Mouse (Mus musculus): ENCODE data around the gene Apex2. TPM values are rescaled to one million over a fixed set of nuclear protein-coding genes. Genes with fewer than 3 reads are reported as not detected.

Apex2 gene
- polyA plus RNA-seq (2015; fragmentation: Nextera tagmentation; extraction: Ambion mirVana) = 9.8 and 10.8 TPM in 2 replicates

DNA sequence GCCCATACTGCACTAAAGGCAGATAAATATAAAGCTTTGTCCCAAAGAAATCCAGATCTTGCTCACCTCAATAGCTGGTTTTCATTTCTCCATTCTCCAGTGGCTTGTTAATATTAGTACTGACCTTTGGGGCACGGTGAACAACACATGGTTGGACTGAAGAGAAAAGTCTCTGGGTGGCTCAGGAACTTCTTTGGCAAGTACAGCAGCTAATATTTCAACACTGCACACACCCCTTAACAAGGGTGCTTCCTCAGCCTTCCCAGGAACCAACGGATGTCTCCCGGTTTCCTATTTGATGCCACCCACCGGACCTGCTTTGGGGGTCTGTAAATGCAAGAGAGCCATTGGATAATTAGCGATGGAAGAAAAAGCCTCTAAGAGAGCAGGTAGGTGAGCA lies at the start of gene Apex2:
Apex2 (minus strand) TSS at position 173 of the 400 bp plus-strand sequence.
- Histone ChIP-seq H3K4me2 (ENCODE audit: low read depth, low read length) (peak within 1 kb of the TSS; percentile 71), H3K36me3 (ENCODE audit: control insufficient read depth, insufficient read depth) (no peaks in the 10 kb centered on the region), H3K27me3 (ENCODE audit: control insufficient read depth, insufficient read depth, low read depth, low read length) (no peaks in the 10 kb centered on the region; the same call in 1 of the 2 replicates), H3K4me1 (ENCODE audit: control insufficient read depth, low read depth, low read length) (peaks cover 12% of the 10 kb centered on the region), H3K4me3 (ENCODE audit: low read depth, low read length) (peak within 1 kb of the TSS; percentile 71), H3K9me3 (replicated peaks; ENCODE audit: control insufficient read depth, low read length) (no peaks in the 10 kb centered on the region), H3K9ac (ENCODE audit: low read depth, low read length) (peak within 1 kb of the TSS; percentile 70), H3K27ac (ENCODE audit: low read length) (peak within 1 kb of the TSS; percentile 90)
- ATAC-seq (ENCODE audit: low read depth) = no peak
- WGBS (ENCODE audit: insufficient replicate concordance) = 67% methylated on average over 5 of the region's 5 CpGs

DNA sequence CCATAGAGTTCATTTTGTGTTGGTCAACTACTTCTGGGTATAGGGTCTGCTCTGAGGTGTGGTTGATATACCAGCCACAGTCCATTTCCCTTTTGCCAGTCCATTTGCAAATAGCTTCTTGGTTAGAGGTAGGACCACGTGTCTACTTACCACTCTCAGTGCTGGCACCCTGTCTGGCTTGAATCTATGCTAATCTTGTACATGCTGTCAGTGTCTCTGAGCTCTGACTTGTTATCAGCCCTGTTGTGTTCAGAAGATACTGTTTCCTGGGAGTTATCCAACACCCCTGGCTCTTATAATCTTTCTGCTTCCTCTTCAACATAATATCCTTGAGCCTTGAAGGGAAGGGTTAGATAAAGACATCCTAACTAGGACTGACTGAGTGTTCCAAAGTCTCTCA lies 46.8 kb upstream of the Apex2 start:
- WGBS (ENCODE audit: insufficient replicate concordance) = 26% methylated on average over 1 of the region's 1 CpGs
- Histone ChIP-seq H3K4me2 (ENCODE audit: low read depth, low read length) (no peak overlapping the region), H3K9ac (ENCODE audit: low read depth, low read length) (no peak overlapping the region), H3K27ac (ENCODE audit: low read length) (no peak overlapping the region), H3K27me3 (ENCODE audit: control insufficient read depth, insufficient read depth, low read depth, low read length) (no peaks in the 10 kb centered on the region), H3K4me3 (ENCODE audit: low read depth, low read length) (no peak overlapping the region), H3K4me1 (ENCODE audit: control insufficient read depth, low read depth, low read length) (no peaks in the 10 kb centered on the region), H3K9me3 (replicated peaks; ENCODE audit: control insufficient read depth, low read length) (no peaks in the 10 kb centered on the region), H3K36me3 (ENCODE audit: control insufficient read depth, insufficient read depth) (no peaks in the 10 kb centered on the region)
- ATAC-seq (ENCODE audit: low read depth) = peak; percentile 53

- no peaks in the 10 kb centered on the region; the same call in 1 of the 2 replicates for H3K27me3 ChIP-seq (ENCODE audit: control insufficient read depth, insufficient read depth, low read depth, low read length)
- no peak for ATAC-seq (ENCODE audit: low read depth)
- H3K4me2 ChIP-seq (ENCODE audit: low read depth, low read length) = no peak overlapping the region
- H3K9me3 ChIP-seq (replicated peaks; ENCODE audit: control insufficient read depth, low read length) = no peaks in the 10 kb centered on the region
- H3K36me3 ChIP-seq (ENCODE audit: control insufficient read depth, insufficient read depth) = no peaks in the 10 kb centered on the region
- peaks cover 13% of the 10 kb centered on the region for H3K4me1 ChIP-seq (ENCODE audit: control insufficient read depth, low read depth, low read length)
- WGBS (ENCODE audit: insufficient replicate concordance) = 61% methylated on average over 2 of the region's 2 CpGs
- H3K9ac ChIP-seq (ENCODE audit: low read depth, low read length) = no peak overlapping the region
- H3K27ac ChIP-seq (ENCODE audit: low read length) = no peak overlapping the region
- no peak overlapping the region for H3K4me3 ChIP-seq (ENCODE audit: low read depth, low read length)
Observed at GRCm38 (mm10) chrX:150598882-150599281, 9.2 kb upstream of the Apex2 start.

DNA sequence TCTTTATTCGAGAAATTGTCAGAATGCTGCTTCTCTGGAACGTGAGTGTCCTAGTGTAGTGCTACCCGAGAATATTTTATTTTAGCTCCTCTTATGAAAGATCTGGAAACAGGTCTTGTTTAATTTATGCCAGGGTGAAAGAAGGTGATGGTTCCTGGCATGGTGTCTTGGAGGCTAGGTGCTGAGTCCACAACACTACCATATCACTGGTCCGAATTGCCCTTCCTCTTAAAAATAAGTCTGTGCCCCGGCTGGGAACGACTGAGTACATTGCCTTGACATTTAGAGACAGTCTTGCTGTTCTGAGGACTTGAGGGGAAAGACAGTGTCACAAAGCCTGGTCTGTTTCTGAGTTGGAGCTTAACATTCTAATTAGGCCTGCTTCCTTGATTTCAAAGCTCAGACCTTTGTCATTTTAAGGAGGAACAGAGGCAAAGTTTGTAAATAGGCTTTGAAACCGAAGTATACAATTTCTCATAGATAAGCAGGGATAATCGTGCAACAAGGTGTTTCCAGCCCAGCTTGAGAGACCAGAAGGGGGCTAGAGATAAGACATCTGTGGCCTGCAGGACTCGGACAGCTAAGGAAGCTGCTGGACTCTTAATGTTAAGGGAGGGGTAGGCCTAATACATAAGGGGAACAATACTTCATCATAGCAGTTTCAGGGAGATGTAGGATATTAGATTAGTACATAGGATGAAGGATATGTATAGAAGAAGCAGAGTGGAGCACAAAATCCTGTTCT lies 5.5 kb upstream of the Apex2 start:
- Histone ChIP-seq H3K27ac (ENCODE audit: low read length) (peak overlapping the region; percentile 66; the same call in 1 of the 2 replicates), H3K4me3 (ENCODE audit: low read depth, low read length) (no peak overlapping the region), H3K9me3 (replicated peaks; ENCODE audit: control insufficient read depth, low read length) (no peaks in the 10 kb centered on the region), H3K4me1 (ENCODE audit: control insufficient read depth, low read depth, low read length) (peaks cover 13% of the 10 kb centered on the region), H3K36me3 (ENCODE audit: control insufficient read depth, insufficient read depth) (no peaks in the 10 kb centered on the region), H3K27me3 (ENCODE audit: control insufficient read depth, insufficient read depth, low read depth, low read length) (no peaks in the 10 kb centered on the region; the same call in 1 of the 2 replicates), H3K9ac (ENCODE audit: low read depth, low read length) (peak overlapping the region; percentile 21; the same call in 1 of the 2 replicates), H3K4me2 (ENCODE audit: low read depth, low read length) (peak overlapping the region; percentile 38)
- 46% methylated on average over 9 of the region's 9 CpGs for whole genome bisulfite sequencing (ENCODE audit: insufficient replicate concordance)
- ATAC-seq (ENCODE audit: low read depth) = peak; percentile 87

DNA sequence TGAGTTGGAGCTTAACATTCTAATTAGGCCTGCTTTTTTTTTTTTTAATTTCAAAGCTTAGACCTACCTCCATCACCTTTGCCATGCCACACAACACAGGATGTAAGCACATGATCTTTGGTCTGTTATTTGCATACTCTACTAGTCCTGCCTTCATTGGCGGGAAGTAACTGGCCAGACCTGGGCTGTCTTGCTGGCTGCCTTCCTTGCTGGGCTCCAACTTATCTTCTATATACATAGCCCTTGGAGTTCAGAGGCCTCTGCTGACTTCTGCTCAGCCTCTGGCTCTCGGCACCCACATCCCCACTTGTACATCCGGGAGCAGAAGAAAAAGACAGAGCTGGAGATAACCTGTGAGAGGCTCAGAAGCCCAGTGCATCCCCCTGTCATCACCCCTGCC lies 4.5 kb upstream of the Apex2 start:
- no peak overlapping the region; the same call in 1 of the 2 replicates for H3K27ac ChIP-seq (ENCODE audit: low read length)
- H3K27me3 ChIP-seq (ENCODE audit: control insufficient read depth, insufficient read depth, low read depth, low read length) = no peaks in the 10 kb centered on the region; the same call in 1 of the 2 replicates
- ATAC-seq (ENCODE audit: low read depth) = 0 out of 2 replicates have a peak, but pooled peaks have one; percentile 22
- WGBS (ENCODE audit: insufficient replicate concordance) = 56% methylated on average over 3 of the region's 3 CpGs
- no peak overlapping the region for H3K4me3 ChIP-seq (ENCODE audit: low read depth, low read length)
- H3K9ac ChIP-seq (ENCODE audit: low read depth, low read length) = no peak overlapping the region; the same call in 1 of the 2 replicates
- H3K4me2 ChIP-seq (ENCODE audit: low read depth, low read length) = no peak overlapping the region
- no peaks in the 10 kb centered on the region for H3K36me3 ChIP-seq (ENCODE audit: control insufficient read depth, insufficient read depth)
- H3K4me1 ChIP-seq (ENCODE audit: control insufficient read depth, low read depth, low read length) = peaks cover 13% of the 10 kb centered on the region
- no peaks in the 10 kb centered on the region for H3K9me3 ChIP-seq (replicated peaks; ENCODE audit: control insufficient read depth, low read length)

GRCm38 (mm10) chrX:150593266-150594035 lies 3.8 kb upstream of the Apex2 start:
- no peaks in the 10 kb centered on the region; the same call in 1 of the 2 replicates for H3K27me3 ChIP-seq (ENCODE audit: control insufficient read depth, insufficient read depth, low read depth, low read length)
- H3K9ac ChIP-seq (ENCODE audit: low read depth, low read length) = no peak overlapping the region
- H3K4me3 ChIP-seq (ENCODE audit: low read depth, low read length) = no peak overlapping the region
- no peak overlapping the region for H3K4me2 ChIP-seq (ENCODE audit: low read depth, low read length)
- 74% methylated on average over 12 of the region's 12 CpGs for WGBS (ENCODE audit: insufficient replicate concordance)
- ATAC-seq (ENCODE audit: low read depth) = no peak
- peaks cover 20% of the 10 kb centered on the region for H3K4me1 ChIP-seq (ENCODE audit: control insufficient read depth, low read depth, low read length)
- H3K27ac ChIP-seq (ENCODE audit: low read length) = no peak overlapping the region
- no peaks in the 10 kb centered on the region for H3K9me3 ChIP-seq (replicated peaks; ENCODE audit: control insufficient read depth, low read length)
- no peaks in the 10 kb centered on the region for H3K36me3 ChIP-seq (ENCODE audit: control insufficient read depth, insufficient read depth)

GRCm38 (mm10) chrX:150588023-150588764 lies 1.5 kb downstream of the Apex2 start, which contains the start of gene Pfkfb1:
Gene Pfkfb1 (plus strand): TSS chrX:150588229.
- ATAC-seq (ENCODE audit: low read depth) = peak; percentile 97
- Histone ChIP-seq H3K4me3 (ENCODE audit: low read depth, low read length) (peak within 1 kb of the TSS; percentile 71), H3K36me3 (ENCODE audit: control insufficient read depth, insufficient read depth) (no peaks in the 10 kb centered on the region), H3K4me2 (ENCODE audit: low read depth, low read length) (peak within 1 kb of the TSS; percentile 71), H3K27ac (ENCODE audit: low read length) (peak within 1 kb of the TSS; percentile 90), H3K9me3 (replicated peaks; ENCODE audit: control insufficient read depth, low read length) (no peaks in the 10 kb centered on the region), H3K9ac (ENCODE audit: low read depth, low read length) (peak within 1 kb of the TSS; percentile 70), H3K27me3 (ENCODE audit: control insufficient read depth, insufficient read depth, low read depth, low read length) (no peaks in the 10 kb centered on the region; the same call in 1 of the 2 replicates), H3K4me1 (ENCODE audit: control insufficient read depth, low read depth, low read length) (peaks cover 7% of the 10 kb centered on the region)
- WGBS (ENCODE audit: insufficient replicate concordance) = 25% methylated on average over 35 of the region's 35 CpGs

DNA sequence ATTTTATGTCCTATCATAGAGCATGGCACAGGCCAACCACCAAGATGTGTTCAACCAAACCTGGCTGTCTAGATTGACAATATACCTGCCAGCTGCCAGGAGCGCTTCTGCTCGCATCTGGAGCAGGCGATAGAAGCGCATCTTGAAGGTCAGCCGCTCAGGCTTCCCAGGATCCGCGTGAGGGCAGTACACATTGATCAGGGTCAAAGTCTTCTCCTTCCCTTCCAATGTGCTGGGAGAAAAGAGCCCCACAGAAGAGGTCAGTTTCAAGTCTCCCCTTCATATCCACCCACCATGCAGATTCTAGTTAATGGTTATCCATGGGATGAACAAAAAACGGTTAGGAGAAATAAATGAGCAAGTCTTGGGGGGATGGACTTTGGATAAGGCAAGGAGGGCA lies 4.6 kb downstream of the Apex2 start:
- Histone ChIP-seq H3K4me3 (ENCODE audit: low read depth, low read length) (no peak overlapping the region), H3K4me1 (ENCODE audit: control insufficient read depth, low read depth, low read length) (peaks cover 7% of the 10 kb centered on the region), H3K36me3 (ENCODE audit: control insufficient read depth, insufficient read depth) (no peaks in the 10 kb centered on the region), H3K4me2 (ENCODE audit: low read depth, low read length) (no peak overlapping the region), H3K9me3 (replicated peaks; ENCODE audit: control insufficient read depth, low read length) (no peaks in the 10 kb centered on the region), H3K9ac (ENCODE audit: low read depth, low read length) (no peak overlapping the region), H3K27me3 (ENCODE audit: control insufficient read depth, insufficient read depth, low read depth, low read length) (no peaks in the 10 kb centered on the region; the same call in 1 of the 2 replicates), H3K27ac (ENCODE audit: low read length) (no peak overlapping the region)
- no peak for ATAC-seq (ENCODE audit: low read depth)
- WGBS (ENCODE audit: insufficient replicate concordance) = 87% methylated on average over 8 of the region's 8 CpGs

Data from liver, embryonic 16.5 days (tissue).